Mouse (Mus musculus) liver, embryonic 14.5 days (tissue): ENCODE results near the gene Gpr149. TPM values are rescaled to one million over a fixed set of nuclear protein-coding genes. Genes with fewer than 3 reads are reported as not detected.

Source experiments
- ATAC-seq: fragments of 200-750 bp; cut with Nextera tagmentation; 2 replicates; pipeline ENCODE4 v1.8.0; 2017; ENCODE audit warnings: moderate number of reproducible peaks, mild to moderate bottlenecking, moderate library complexity; ENCODE audit not compliant: insufficient read depth
- DNase-seq, 3 experiments: peaks; one replicate each; pipeline ENCODE4 v3.0.0-alpha.2; 2012 to 2013; ENCODE audit warnings: low read depth in 3 of 3, low spot score in 3 of 3
- H3K27ac ChIP-seq: fragments of 300-500 bp; sonication (generic); 2 replicates; pipeline ENCODE4 v1.5.1; 2014; ENCODE audit warnings: moderate library complexity, mild to moderate bottlenecking, control low read depth, inconsistent platforms
- H3K27me3 ChIP-seq: fragments of 300-500 bp; sonication (generic); 2 replicates; pipeline ENCODE4 v1.6.1; 2014; ENCODE audit warnings: mild to moderate bottlenecking, low read length, moderate library complexity; ENCODE audit not compliant: control insufficient read depth, insufficient read depth
- H3K36me3 ChIP-seq: fragments of 300-500 bp; sonication (generic); replicated peaks from 2 replicates; pipeline ENCODE4 v1.6.1; 2014; ENCODE audit warnings: low read depth; ENCODE audit not compliant: control insufficient read depth, insufficient read depth
- H3K4me1 ChIP-seq, 2 experiments: fragments of 200-500 bp in 1 of 2; fragments of 300-500 bp in 1 of 2; sonication (generic) in 1 of 2; replicated peaks; 2 replicates each; pipeline ENCODE4 v1.6.1; 2012 to 2014; ENCODE audit warnings: antibody characterized with exemption in 1 of 2, inconsistent platforms in 1 of 2, low read length in 1 of 2; ENCODE audit not compliant: control insufficient read depth in 2 of 2, insufficient read depth in 2 of 2
- H3K4me2 ChIP-seq: fragments of 300-500 bp; sonication (generic); 2 replicates; pipeline ENCODE4 v1.6.1; 2014; ENCODE audit warnings: low read depth, mild to moderate bottlenecking, control low read depth, moderate library complexity
- H3K4me3 ChIP-seq, 2 experiments: fragments of 200-500 bp in 1 of 2; fragments of 300-500 bp in 1 of 2; sonication (generic) in 1 of 2; 2 replicates each; pipeline ENCODE4 v1.5.1; 2012 to 2014; ENCODE audit warnings: low read depth in 2 of 2, low read length in 2 of 2, mild to moderate bottlenecking in 2 of 2, control low read depth in 1 of 2, inconsistent platforms in 1 of 2, moderate library complexity in 1 of 2; ENCODE audit not compliant: insufficient read depth in 1 of 2
- H3K9ac ChIP-seq: fragments of 300-500 bp; sonication (generic); replicated peaks from 2 replicates; pipeline ENCODE4 v1.6.1; 2014; ENCODE audit warnings: mild to moderate bottlenecking, control low read depth, moderate library complexity
- H3K9me3 ChIP-seq: fragments of 300-500 bp; sonication (generic); 2 replicates; pipeline ENCODE4 v1.6.1; 2016; ENCODE audit warnings: low read length, mixed read lengths; ENCODE audit not compliant: control insufficient read depth
- CTCF ChIP-seq: IDR thresholded peaks from 2 replicates; pipeline ENCODE4 v1.5.1; 2016; ENCODE audit warnings: antibody characterized with exemption, low read depth, control low read depth
- EP300 ChIP-seq: IDR thresholded peaks from 2 replicates; pipeline ENCODE4 v1.6.1; 2016; ENCODE audit warnings: antibody characterized with exemption, low read depth
- WGBS: fragments of 180-500 bp; shearing (Covaris S2); extraction: QIAGEN DNeasy Blood & Tissue Kit; methylation state at CpG from one replicate; pipeline ENCODE4 v1.1.7; 2014; ENCODE audit not compliant: insufficient replicate concordance; 5-methylcytosine and 5-hydroxymethylcytosine counted together
- polyA plus RNA-seq, 2 experiments: library from polyadenylated mRNA; depleted of rRNA in 1 of 2; stranded (reverse) in 1 of 2; unstranded in 1 of 2; fragments of >200 nt; fragmentation: Nextera tagmentation in 1 of 2; extraction: Ambion mirVana in 1 of 2; gene quantifications; 2 replicates each; pipeline versions ENCODE4 v1.2.1 to v1.2.3; 2012 to 2014

Gene Gpr149
- polyA plus RNA-seq, 2 experiments: not detected

GRCm38 (mm10) chr3:62492568-62492967 lies 112.4 kb downstream of the Gpr149 start:
- ATAC-seq: no peak
- no peak overlapping the region for H3K9ac ChIP-seq
- H3K27ac ChIP-seq: no peak overlapping the region
- peaks cover 17% of the 10 kb centered on the region for H3K36me3 ChIP-seq
- TF ChIP-seq CTCF (no peak), EP300 (no peak)
- H3K4me3 ChIP-seq: no peak overlapping the region
- H3K27me3 ChIP-seq: no peaks in the 10 kb centered on the region
- DNase-seq: no peak
- no peaks in the 10 kb centered on the region for H3K4me1 ChIP-seq
- H3K9me3 ChIP-seq: no peaks in the 10 kb centered on the region
- WGBS: 52% methylated on average over 6 of the region's 6 CpGs
- H3K4me2 ChIP-seq: no peak overlapping the region

GRCm38 (mm10) chr3:62484340-62484739 lies 120.6 kb downstream of the Gpr149 start:
- no peak for ATAC-seq
- peaks cover 17% of the 10 kb centered on the region for H3K36me3 ChIP-seq
- no peak for DNase-seq
- no peaks in the 10 kb centered on the region for H3K4me1 ChIP-seq
- no peak overlapping the region for H3K4me2 ChIP-seq
- TF ChIP-seq EP300 (no peak), CTCF (no peak)
- no peak overlapping the region for H3K9ac ChIP-seq
- no peaks in the 10 kb centered on the region for H3K27me3 ChIP-seq
- no peaks in the 10 kb centered on the region for H3K9me3 ChIP-seq
- WGBS: 69% methylated on average over 2 of the region's 2 CpGs
- no peak overlapping the region for H3K4me3 ChIP-seq
- H3K27ac ChIP-seq: no peak overlapping the region

Other genes starting within 250 kb of the Gpr149 start
- gene Dhx36, start 98.1 kb downstream of the Gpr149 start, polyA plus RNA-seq (2012; rRNA removed): 5.6 and 8.7 TPM in 2 replicates
- gene Dhx36, start 98.1 kb downstream of the Gpr149 start, polyA plus RNA-seq (2014; fragmentation: Nextera tagmentation; extraction: Ambion mirVana): 10.6 and 11.9 TPM in 2 replicates